Mouse (Mus musculus) heart, postnatal 0 days (tissue): ENCODE results near the gene Ugt1a8.

ENCODE experiments used
- CTCF ChIP-seq: IDR thresholded peaks from 2 replicates; pipeline ENCODE4 v1.5.1; 2016; ENCODE audit warnings: antibody characterized with exemption, control low read depth, low read depth
- EP300 ChIP-seq: IDR thresholded peaks from 2 replicates; pipeline ENCODE4 v1.6.1; 2016; ENCODE audit warnings: antibody characterized with exemption, low read depth

GRCm38 (mm10) chr1:88264237-88264868, 176.7 kb downstream of the Ugt1a8 start:
- TF ChIP-seq EP300 (no peak), CTCF (no peak)
